In genomic region chr9:121305456-121305855, GRCm38 (mm10) we compare ENCODE assay signal across 26 mouse cellular contexts. TPM values are rescaled to one million over a fixed set of nuclear protein-coding genes. Genes with fewer than 3 reads are reported as not detected.
DNase-seq lines count a peak whose midpoint lies in the region; ATAC-seq lines count a peak whose summit lies in the region.
"Had no signal": no experiment of that assay in that cellular context is flagged by ENCODE, and none has a peak within 500 bp of the region (broad histone marks: within the 10 kb centered on the region; RNA-seq: fewer than 3 reads in every experiment).

No protein-coding gene starts in this region.

- intact Hi-C loops in gastrocnemius, postnatal 14 days (cut with DNase I; ENCODE audit: low total_unique reads), result no loop called here
- intact Hi-C loops in gastrocnemius, postnatal 36 days (cut with DNase I), result no loop called here

- DNase-seq in gastrocnemius, postnatal 14 days, result peak; percentile 1
- DNase-seq in gastrocnemius, postnatal 36 days, result no peak
- peak; percentile 30 for DNase-seq in 416B (ENCODE audit: low read depth)
- no peak for DNase-seq in spleen, postnatal 14 days (ENCODE audit: low spot score in 2 of 2)
- DNase-seq in spleen, adult 18-20 months, result no peak
- DNase-seq: cerebellum, adult 11 months; cerebellum, adult 9-10 months; cerebellum, postnatal 36 days; embryo, embryonic 11 days; heart, adult 18-20 months; heart, postnatal 14 days; kidney, adult 8-10 months; kidney, postnatal 10 days; layer of hippocampus, postnatal 36 days; left cerebral cortex, postnatal 4 days; liver, embryonic 13.5 days; lung, adult 18-20 months; lung, postnatal 4 days; thymus, adult 18-20 months; thymus, postnatal 25 days had no signal

- ATAC-seq in granulocyte monocyte progenitor cell, adult 5-6 weeks (replicated peaks; ENCODE audit: poor library complexity, severe bottlenecking), result peak; percentile 57
- ATAC-seq in monocyte, adult 5-6 weeks (replicated peaks; ENCODE audit: insufficient number of reproducible peaks, low FRiP score, low TSS enrichment, poor library complexity, severe bottlenecking), result peak; percentile 30; the same call in 1 of the 2 replicates
- ATAC-seq: CD4-positive, CD25-positive, alpha-beta regulatory T cell, adult 4 months; forebrain, embryonic 15.5 days; intestine, embryonic 16.5 days; lung, postnatal 0 days had no signal

RNA-seq across cellular contexts. Expression of gene Trak1, which starts 8.2 kb away (rescaled TPM):
- 100 to 1,000 TPM; 167 to 178 TPM for total RNA-seq in gastrocnemius, postnatal 14 days (2021)
- total RNA-seq in gastrocnemius, postnatal 36 days (2021), result 100 to 1,000 TPM; 182 to 188 TPM
- total RNA-seq in granulocyte monocyte progenitor cell, adult 5-6 weeks (2014; fragmentation: Nextera tagmentation), result 29.7 and 42.5 TPM in 2 replicates
- 15.9 and 25.3 TPM in 2 replicates for total RNA-seq in granulocyte monocyte progenitor cell, adult 5-6 weeks (2017)
- total RNA-seq in monocyte, adult 5-6 weeks (2017), result 26.0 to 55.3 TPM (median 29.2 TPM) in 3 replicates

RNA-seq across cellular contexts. Expression of gene Ulk4, which starts 28.5 kb away (rescaled TPM):
- under 1 TPM; 0.31 to 0.41 TPM for total RNA-seq in gastrocnemius, postnatal 14 days (2021)
- total RNA-seq in gastrocnemius, postnatal 36 days (2021), result under 1 TPM; 0.20 to 0.38 TPM
- total RNA-seq in granulocyte monocyte progenitor cell, adult 5-6 weeks (2014; fragmentation: Nextera tagmentation), result 1.4 TPM in 1 of 2 replicates, not detected in the other
- 2.6 and 3.2 TPM in 2 replicates for total RNA-seq in granulocyte monocyte progenitor cell, adult 5-6 weeks (2017)
- total RNA-seq in monocyte, adult 5-6 weeks (2017), result 1.1 to 7.0 TPM (median 3.2 TPM) in 3 replicates

Comparison
In these comparisons a context has a peak if more than half of its experiments do, and no peak if none do; other contexts are left out.
1. DNase-seq: peak in gastrocnemius, postnatal 14 days (single experiment) and 416B (single experiment); none in gastrocnemius, postnatal 36 days (0 of 2), spleen, postnatal 14 days (0 of 2) and spleen, adult 18-20 months (0 of 2).